Mouse (Mus musculus) neural tube, embryonic 13.5 days (tissue): ENCODE results near the gene Shisal1. TPM values are rescaled to one million over a fixed set of nuclear protein-coding genes. Genes with fewer than 3 reads are reported as not detected.

Experiments
- ATAC-seq: fragments of 200-750 bp; cut with Nextera tagmentation; 2 replicates; pipeline ENCODE4 v1.8.0; 2017; ENCODE audit warnings: low read depth, mild to moderate bottlenecking, moderate TSS enrichment, moderate library complexity
- H3K27ac ChIP-seq: fragments of 300-500 bp; sonication (generic); replicated peaks from 2 replicates; pipeline ENCODE4 v1.5.1; 2015; ENCODE audit warnings: moderate library complexity, mild to moderate bottlenecking, inconsistent platforms
- H3K27me3 ChIP-seq: fragments of 300-500 bp; sonication (generic); 2 replicates; pipeline ENCODE4 v1.6.1; 2015; ENCODE audit warnings: mild to moderate bottlenecking, inconsistent platforms
- H3K36me3 ChIP-seq: fragments of 300-500 bp; sonication (generic); 2 replicates; pipeline ENCODE4 v1.6.1; 2015; ENCODE audit warnings: mild to moderate bottlenecking, inconsistent platforms
- H3K4me1 ChIP-seq: fragments of 300-500 bp; sonication (generic); replicated peaks from 2 replicates; pipeline ENCODE4 v1.6.1; 2015; ENCODE audit warnings: inconsistent platforms
- H3K4me2 ChIP-seq: fragments of 300-500 bp; sonication (generic); 2 replicates; pipeline ENCODE4 v1.6.1; 2015; ENCODE audit warnings: inconsistent platforms, mild to moderate bottlenecking, moderate library complexity
- H3K4me3 ChIP-seq: fragments of 300-500 bp; sonication (generic); 2 replicates; pipeline ENCODE4 v1.5.1; 2015; ENCODE audit warnings: mild to moderate bottlenecking, inconsistent platforms
- H3K9ac ChIP-seq: fragments of 300-500 bp; sonication (generic); 2 replicates; pipeline ENCODE4 v1.6.1; 2015; ENCODE audit warnings: moderate library complexity, mild to moderate bottlenecking, inconsistent platforms
- H3K9me3 ChIP-seq: fragments of 300-500 bp; sonication (generic); 2 replicates; pipeline ENCODE4 v1.6.1; 2016; ENCODE audit warnings: inconsistent platforms
- WGBS: fragments of 180-500 bp; shearing (Covaris S2); methylation state at CpG from one replicate; pipeline ENCODE4 v1.1.7; 2015; 5-methylcytosine and 5-hydroxymethylcytosine counted together
- polyA plus RNA-seq: library from polyadenylated mRNA; unstranded; fragments of >200 nt; fragmentation: Nextera tagmentation; extraction: Ambion mirVana; gene quantifications from 2 replicates; pipeline ENCODE4 v1.2.1, GENCODE M21; 2015

Gene Shisal1
- polyA plus RNA-seq, 1 experiment from 2014 or later = 13.4 TPM

DNA sequence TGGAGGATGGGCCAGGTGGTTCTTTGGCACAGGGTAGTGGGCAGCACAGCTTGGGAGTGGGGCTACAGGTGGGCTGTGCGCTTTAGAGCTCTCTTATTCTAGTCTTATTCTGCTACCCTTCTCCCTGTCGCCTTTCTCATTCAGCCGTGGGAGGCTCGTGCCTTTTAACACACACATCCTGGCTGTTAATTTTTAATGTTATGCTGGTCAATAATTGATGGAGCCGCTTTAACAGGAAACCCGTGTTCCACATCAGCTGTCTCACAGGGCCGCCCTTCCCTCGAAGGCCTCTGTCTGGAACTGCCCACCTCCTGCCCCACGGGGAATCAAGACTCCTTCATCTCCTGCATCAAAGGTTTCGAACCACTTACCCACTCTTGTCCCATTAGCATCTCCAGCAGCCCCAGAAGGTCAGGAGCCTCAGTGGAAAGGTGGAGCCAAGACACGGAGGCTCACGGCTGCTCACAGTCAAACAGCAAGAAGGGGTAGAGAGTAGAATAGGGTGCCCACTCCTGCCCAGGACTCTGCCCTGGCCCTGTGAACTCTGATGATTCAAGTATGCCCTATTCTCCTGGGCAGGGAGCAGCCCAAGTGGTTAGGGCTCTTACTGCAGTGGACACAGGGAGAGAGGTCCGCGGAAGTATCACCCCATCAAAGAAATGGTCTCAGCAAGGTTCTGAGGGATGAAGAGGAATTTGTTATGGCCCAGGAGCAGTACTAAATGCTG lies 51.4 kb downstream of the Shisal1 start:
- ATAC-seq = no peak
- Histone ChIP-seq H3K27me3 (no peaks in the 10 kb centered on the region), H3K36me3 (no peaks in the 10 kb centered on the region), H3K4me3 (no peak overlapping the region), H3K4me1 (peaks cover 59% of the 10 kb centered on the region), H3K27ac (peak overlapping the region; percentile 14; the same call in 1 of the 2 replicates), H3K4me2 (no peak overlapping the region), H3K9me3 (0 out of 2 replicates have a peak, but pooled peaks cover 3% of the 10 kb centered on the region), H3K9ac (no peak overlapping the region)
- 59% methylated on average over 14 of the region's 14 CpGs for WGBS

- no peak overlapping the region for H3K4me3 ChIP-seq
- no peaks in the 10 kb centered on the region for H3K36me3 ChIP-seq
- H3K27me3 ChIP-seq = no peaks in the 10 kb centered on the region
- H3K27ac ChIP-seq = peak overlapping the region; percentile 67
- H3K4me1 ChIP-seq = peaks cover 39% of the 10 kb centered on the region
- ATAC-seq = no peak
- WGBS = 58% methylated on average over 6 of the region's 6 CpGs
- H3K4me2 ChIP-seq = no peak overlapping the region
- H3K9me3 ChIP-seq = peaks cover 11% of the 10 kb centered on the region; the same call in 1 of the 2 replicates
- H3K9ac ChIP-seq = no peak overlapping the region
Observed at GRCm38 (mm10) chr15:84393341-84393740, 53.6 kb downstream of the Shisal1 start.

DNA sequence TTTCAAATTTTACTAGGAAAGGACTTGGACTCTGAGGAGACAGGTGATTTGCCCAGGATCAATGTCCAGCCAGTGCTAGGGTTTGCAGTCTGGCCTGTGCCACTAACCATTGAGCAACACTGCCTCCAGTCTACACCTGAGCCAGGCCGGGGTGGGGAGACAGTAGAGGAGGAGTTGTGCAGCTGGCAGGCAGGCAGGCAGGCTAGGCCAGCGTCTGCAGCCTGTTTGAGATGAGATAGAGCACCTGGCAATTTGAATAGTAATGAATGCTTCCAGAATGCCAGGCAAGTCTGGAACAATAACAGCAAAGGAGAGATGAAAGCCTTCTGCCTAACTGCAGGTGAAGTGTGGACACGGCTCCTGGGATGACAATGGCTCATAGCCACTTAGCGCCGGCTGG lies 54.1 kb downstream of the Shisal1 start:
- ATAC-seq = no peak

GRCm38 (mm10) chr15:84392131-84392530 lies 54.8 kb downstream of the Shisal1 start:
- Histone ChIP-seq H3K27ac (no peak overlapping the region), H3K9me3 (peaks cover 23% of the 10 kb centered on the region), H3K4me3 (no peak overlapping the region), H3K36me3 (0 out of 2 replicates have a peak, but pooled peaks cover 6% of the 10 kb centered on the region), H3K4me1 (peaks cover 27% of the 10 kb centered on the region), H3K9ac (no peak overlapping the region), H3K27me3 (no peaks in the 10 kb centered on the region), H3K4me2 (no peak overlapping the region)
- 96% methylated on average over 4 of the region's 4 CpGs for WGBS
- ATAC-seq = no peak

More for the DNA sequence above, 54.1 kb downstream of the Shisal1 start:
- Histone ChIP-seq H3K4me1 (peaks cover 34% of the 10 kb centered on the region), H3K9ac (no peak overlapping the region), H3K4me3 (no peak overlapping the region), H3K36me3 (0 out of 2 replicates have a peak, but pooled peaks cover 1% of the 10 kb centered on the region), H3K9me3 (peaks cover 16% of the 10 kb centered on the region; the same call in 1 of the 2 replicates), H3K27me3 (no peaks in the 10 kb centered on the region), H3K4me2 (no peak overlapping the region), H3K27ac (peak overlapping the region; percentile 67)
- WGBS = 53% methylated on average over 5 of the region's 5 CpGs

- Histone ChIP-seq H3K4me1 (peaks cover 11% of the 10 kb centered on the region; the same call in 1 of the 2 replicates), H3K27me3 (no peaks in the 10 kb centered on the region), H3K4me2 (no peak overlapping the region), H3K9ac (no peak overlapping the region), H3K4me3 (no peak overlapping the region), H3K36me3 (peaks cover 6% of the 10 kb centered on the region; the same call in 1 of the 2 replicates), H3K27ac (no peak overlapping the region), H3K9me3 (peaks cover 25% of the 10 kb centered on the region)
- no peak for ATAC-seq
- WGBS = 77% methylated on average over 8 of the region's 8 CpGs
Observed at GRCm38 (mm10) chr15:84388698-84389131, 58.2 kb downstream of the Shisal1 start.

- no peak for ATAC-seq
- 83% methylated on average over 8 of the region's 8 CpGs for WGBS
- H3K4me1 ChIP-seq = no peaks in the 10 kb centered on the region
- peaks cover 22% of the 10 kb centered on the region for H3K9me3 ChIP-seq
- no peak overlapping the region for H3K4me3 ChIP-seq
- no peaks in the 10 kb centered on the region for H3K27me3 ChIP-seq
- no peak overlapping the region for H3K9ac ChIP-seq
- no peak overlapping the region for H3K27ac ChIP-seq
- peaks cover 6% of the 10 kb centered on the region; the same call in 1 of the 2 replicates for H3K36me3 ChIP-seq
- H3K4me2 ChIP-seq = no peak overlapping the region
Observed at GRCm38 (mm10) chr15:84385995-84386565, 60.8 kb downstream of the Shisal1 start.

- no peaks in the 10 kb centered on the region for H3K4me1 ChIP-seq
- H3K4me2 ChIP-seq = no peak overlapping the region
- no peak overlapping the region for H3K9ac ChIP-seq
- H3K9me3 ChIP-seq = peaks cover 21% of the 10 kb centered on the region
- ATAC-seq = no peak
- no peaks in the 10 kb centered on the region for H3K27me3 ChIP-seq
- H3K27ac ChIP-seq = no peak overlapping the region
- no peak overlapping the region for H3K4me3 ChIP-seq
- WGBS = 95% methylated on average over 9 of the region's 9 CpGs
- H3K36me3 ChIP-seq = peaks cover 6% of the 10 kb centered on the region; the same call in 1 of the 2 replicates
Observed at GRCm38 (mm10) chr15:84384066-84384465, 62.8 kb downstream of the Shisal1 start.

DNA sequence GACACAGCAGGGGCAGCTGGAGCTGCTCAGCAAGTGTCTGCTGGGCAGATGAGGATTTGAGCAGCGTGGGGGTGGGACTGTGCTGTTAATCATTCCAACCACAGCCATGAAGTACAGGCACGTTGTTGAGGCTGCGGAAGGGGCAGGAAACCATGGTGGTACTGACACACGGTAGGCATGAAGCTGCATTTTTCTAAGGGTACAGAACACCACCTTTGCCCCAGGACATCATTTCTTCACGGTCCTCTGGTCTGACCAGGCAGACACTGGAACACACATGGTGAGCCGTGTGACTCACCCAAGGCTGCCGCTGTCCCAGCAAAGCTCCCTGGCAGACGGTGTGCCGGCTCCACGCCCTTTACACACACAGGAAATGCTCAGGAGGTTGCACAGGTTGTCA lies 66.7 kb downstream of the Shisal1 start:
- H3K27ac ChIP-seq = no peak overlapping the region
- ATAC-seq = no peak
- H3K4me3 ChIP-seq = no peak overlapping the region
- 82% methylated on average over 10 of the region's 10 CpGs for WGBS
- H3K4me2 ChIP-seq = no peak overlapping the region
- H3K9ac ChIP-seq = no peak overlapping the region
- H3K9me3 ChIP-seq = peaks cover 4% of the 10 kb centered on the region
- H3K4me1 ChIP-seq = no peaks in the 10 kb centered on the region
- no peaks in the 10 kb centered on the region for H3K36me3 ChIP-seq
- no peaks in the 10 kb centered on the region for H3K27me3 ChIP-seq

DNA sequence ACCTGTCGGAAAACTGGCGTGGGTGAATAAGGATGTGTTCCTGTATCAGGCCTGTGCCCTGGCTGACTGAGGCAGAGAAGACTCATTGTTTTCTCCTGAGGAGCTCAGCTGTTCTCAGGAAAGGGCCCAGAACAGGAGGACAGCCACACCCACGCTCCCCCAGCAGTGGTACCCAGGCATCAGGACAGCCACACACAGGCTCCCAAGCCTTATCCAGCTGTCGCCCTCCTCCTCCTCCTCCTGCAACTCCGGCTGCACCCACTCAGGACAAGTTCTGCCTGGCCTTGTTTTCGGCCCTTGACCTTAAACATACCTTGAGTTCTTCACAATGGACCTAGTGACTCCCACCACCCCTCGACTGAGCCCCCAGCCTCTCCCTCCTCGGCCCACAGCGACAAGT lies 68.2 kb downstream of the Shisal1 start:
- H3K9me3 ChIP-seq = peaks cover 13% of the 10 kb centered on the region
- no peak overlapping the region for H3K9ac ChIP-seq
- no peak for ATAC-seq
- H3K27ac ChIP-seq = no peak overlapping the region
- no peak overlapping the region for H3K4me3 ChIP-seq
- no peaks in the 10 kb centered on the region for H3K27me3 ChIP-seq
- H3K4me2 ChIP-seq = no peak overlapping the region
- no peaks in the 10 kb centered on the region for H3K4me1 ChIP-seq
- WGBS = 90% methylated on average over 9 of the region's 9 CpGs
- no peaks in the 10 kb centered on the region for H3K36me3 ChIP-seq

- no peaks in the 10 kb centered on the region for H3K36me3 ChIP-seq
- no peak overlapping the region for H3K4me2 ChIP-seq
- H3K4me3 ChIP-seq = no peak overlapping the region
- 67% methylated on average over 5 of the region's 5 CpGs for whole genome bisulfite sequencing
- H3K27me3 ChIP-seq = no peaks in the 10 kb centered on the region
- peaks cover 13% of the 10 kb centered on the region for H3K9me3 ChIP-seq
- 0 out of 2 replicates have a peak, but pooled peaks cover 7% of the 10 kb centered on the region for H3K4me1 ChIP-seq
- ATAC-seq = no peak
- no peak overlapping the region for H3K9ac ChIP-seq
- H3K27ac ChIP-seq = no peak overlapping the region
Observed at GRCm38 (mm10) chr15:84372801-84373200, 74.1 kb downstream of the Shisal1 start.

GRCm38 (mm10) chr15:84367402-84367801 lies 79.5 kb downstream of the Shisal1 start:
- no peak overlapping the region for H3K4me2 ChIP-seq
- no peak for ATAC-seq
- 80% methylated on average over 8 of the region's 8 CpGs for WGBS

GRCm38 (mm10) chr15:84366574-84366989 lies 80.3 kb downstream of the Shisal1 start:
- 75% methylated on average over 10 of the region's 10 CpGs for WGBS
- Histone ChIP-seq H3K9ac (no peak overlapping the region), H3K27ac (no peak overlapping the region), H3K9me3 (no peaks in the 10 kb centered on the region), H3K4me2 (no peak overlapping the region), H3K4me1 (peaks cover 13% of the 10 kb centered on the region), H3K27me3 (no peaks in the 10 kb centered on the region), H3K4me3 (no peak overlapping the region), H3K36me3 (no peaks in the 10 kb centered on the region)
- no peak; the same call in 1 of the 2 replicates for ATAC-seq

More at GRCm38 (mm10) chr15:84367402-84367801, 79.5 kb downstream of the Shisal1 start:
- H3K27ac ChIP-seq = no peak overlapping the region
- no peak overlapping the region for H3K4me3 ChIP-seq
- H3K27me3 ChIP-seq = no peaks in the 10 kb centered on the region
- H3K9me3 ChIP-seq = no peaks in the 10 kb centered on the region; the same call in 1 of the 2 replicates
- peaks cover 13% of the 10 kb centered on the region for H3K4me1 ChIP-seq
- no peak overlapping the region for H3K9ac ChIP-seq
- no peaks in the 10 kb centered on the region for H3K36me3 ChIP-seq
